Mouse (Mus musculus) heart, postnatal 10 days (tissue): Measurements from ENCODE around the gene Dennd4b. TPM values are rescaled to one million over a fixed set of nuclear protein-coding genes. Genes with fewer than 3 reads are reported as not detected.

Experiments used
- DNase-seq, 2 experiments: peaks; one replicate each; pipeline ENCODE4 v3.0.0; 2021
- intact Hi-C: fragments of 180-260 bp; cut with DNase I; formaldehyde crosslinking; loops from one replicate; pipeline ENCODE4 v1.15.1; 2025
- total RNA-seq, 2 experiments: library from RNA; stranded (reverse); gene quantifications; 2 replicates each; pipeline ENCODE4 v1.2.3; 2021

The Dennd4b gene
- 10 to 100 TPM; 16.8 to 19.7 TPM for total RNA-seq

DNA sequence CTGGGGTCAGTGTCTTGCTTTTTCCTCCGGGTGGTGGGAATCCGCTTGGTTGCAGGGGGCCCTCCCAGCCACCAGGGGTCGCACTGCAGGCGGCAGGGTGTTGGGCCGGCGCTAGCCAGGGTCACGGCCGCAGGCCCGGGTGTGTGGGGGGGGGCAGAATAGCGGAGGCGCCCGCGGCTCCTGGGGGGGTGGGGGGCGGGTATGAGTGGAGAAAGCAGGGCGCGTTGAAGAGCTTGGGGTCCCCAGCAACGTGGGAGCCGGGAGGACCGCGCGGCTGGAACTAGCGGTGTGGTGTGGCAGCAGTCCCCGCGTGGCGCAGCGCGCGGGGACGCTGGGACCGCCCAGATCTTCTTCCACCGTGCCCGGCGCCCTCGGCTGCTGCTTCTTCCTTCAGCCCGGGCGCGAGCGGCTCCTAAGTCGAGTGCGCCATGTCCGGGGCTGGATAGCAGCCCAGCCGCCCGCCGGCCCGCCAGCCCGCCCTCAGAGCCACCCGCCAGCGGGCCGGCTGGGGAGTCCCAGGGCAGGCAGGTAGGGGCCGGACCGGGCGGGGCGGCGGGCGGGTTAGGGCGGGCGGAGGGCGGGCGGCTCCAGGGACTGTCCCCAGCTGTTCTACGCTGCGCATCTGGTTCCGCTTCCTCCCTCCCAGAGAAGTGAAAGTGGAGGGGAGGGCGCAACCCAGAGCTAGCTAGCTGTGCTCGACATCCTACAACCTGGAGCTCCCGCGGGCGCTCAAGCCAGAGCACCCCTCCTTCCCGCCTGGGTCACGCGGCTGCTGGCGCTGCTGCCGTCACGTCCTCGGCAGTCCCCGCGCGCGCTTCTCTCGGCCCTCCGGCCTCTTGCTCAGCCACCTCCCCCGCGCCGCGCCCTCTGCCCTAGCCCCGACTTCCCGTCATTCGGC is at the start of gene Dennd4b:
Gene Dennd4b (plus strand): TSS at position 152 of the 898 bp plus-strand sequence.
- intact Hi-C loops = loop anchor here (1.0 kb wide), 2 partner anchors 27 to 108 kb away; no protein-coding TSS in a partner anchor
- peak; percentile 94 to 97 for DNase-seq

DNA sequence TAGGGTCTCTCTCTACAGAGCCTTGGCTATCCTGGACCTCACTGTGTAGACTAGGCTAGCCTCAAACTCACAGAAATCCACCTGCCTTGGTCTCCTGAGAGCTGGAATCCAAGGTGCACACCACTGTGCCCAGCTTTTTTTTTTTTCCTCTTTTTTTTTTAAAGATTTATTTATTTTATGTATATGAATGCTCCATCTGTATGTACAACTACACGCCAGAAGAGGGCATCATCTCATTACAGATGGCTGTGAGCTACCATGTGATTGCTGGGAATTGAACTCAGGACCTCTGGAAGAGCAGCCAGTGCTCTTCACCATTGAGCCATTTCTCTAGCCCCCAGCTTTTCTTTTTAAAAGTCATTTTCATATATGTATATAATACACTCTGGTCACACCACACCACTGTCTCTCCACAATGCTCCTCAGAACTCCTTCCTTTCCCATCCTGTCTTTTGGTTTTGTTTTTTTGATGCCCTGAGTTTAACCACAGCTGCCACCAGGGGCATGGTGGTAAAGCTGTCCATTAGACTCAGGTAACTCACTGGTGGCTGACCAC is 49.1 kb upstream of the Dennd4b start:
- intact Hi-C loops = no loop called here
- DNase-seq = no peak

DNA sequence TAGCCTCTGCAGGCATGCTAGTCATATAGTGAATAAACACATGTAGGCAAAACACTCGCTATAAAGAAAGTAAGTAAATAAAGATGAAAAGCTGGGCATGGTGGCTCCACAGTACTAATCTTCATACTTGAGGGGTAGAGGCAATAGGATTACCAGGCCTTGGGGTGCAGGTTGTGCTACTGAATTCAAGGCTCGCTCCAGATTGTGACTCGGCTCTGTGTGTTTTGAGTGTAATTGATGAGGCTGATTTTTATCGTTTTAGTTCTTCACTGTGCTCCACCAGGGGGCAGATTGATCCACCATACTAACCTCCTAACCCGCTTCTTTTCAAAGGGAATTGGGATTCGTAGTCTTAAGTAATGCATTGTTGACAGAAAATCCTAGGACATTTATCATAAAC is 44.9 kb upstream of the Dennd4b start:
- DNase-seq = peak; percentile 54 to 67
- intact Hi-C loops = loop anchor here (1.0 to 2.0 kb wide), 3 partner anchors 27 to 153 kb away; no protein-coding TSS in a partner anchor

DNA sequence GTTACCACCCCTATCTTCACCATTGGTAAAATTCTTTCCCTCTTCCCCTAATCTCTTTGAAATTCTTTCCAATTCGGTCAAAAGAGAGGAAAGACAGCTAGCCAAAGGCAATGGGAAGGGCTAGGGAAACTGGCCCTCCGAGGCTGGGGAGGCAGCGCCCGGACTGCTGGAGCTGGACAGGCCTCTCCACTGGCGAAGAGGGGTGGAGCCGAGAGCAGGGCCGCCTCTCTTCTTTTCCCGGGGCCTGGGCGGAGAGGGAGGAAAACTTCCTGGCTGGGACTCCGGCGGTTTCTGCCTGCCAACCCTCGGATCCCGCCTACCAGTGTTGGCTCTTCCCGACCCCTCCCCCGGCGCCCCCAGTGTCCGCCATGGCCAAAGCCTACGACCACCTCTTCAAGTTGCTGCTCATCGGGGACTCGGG is 44.4 kb upstream of the Dennd4b start:
- intact Hi-C loops = loop anchor here (1.0 to 2.0 kb wide), 3 partner anchors 26 to 153 kb away; no protein-coding TSS in a partner anchor
- peak; percentile 87 for DNase-seq

DNA sequence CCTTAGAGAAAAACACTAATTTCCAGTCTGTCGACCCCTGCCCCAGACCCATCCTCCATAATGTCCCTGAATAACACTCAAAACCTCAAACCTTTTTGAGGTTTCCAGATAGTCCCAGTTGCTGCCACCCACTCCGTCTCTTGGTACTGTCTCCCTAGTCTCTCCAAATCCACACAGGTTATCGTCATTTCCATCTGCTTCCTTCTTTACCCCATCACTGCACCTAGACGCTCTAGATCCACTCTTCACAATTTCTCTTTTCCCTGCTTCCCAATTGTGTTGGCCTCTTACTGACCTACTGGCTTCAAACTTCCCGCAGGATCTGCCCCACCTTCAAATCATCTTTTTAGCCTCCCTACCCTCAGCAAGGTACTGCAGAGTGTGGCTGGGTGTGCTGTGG is 43.9 kb upstream of the Dennd4b start:
- intact Hi-C loops = loop anchor here (2.0 kb wide), 2 partner anchors 26 to 36 kb away; no protein-coding TSS in a partner anchor
- peak in 1 of 2 experiments; percentile 12 for DNase-seq

GRCm38 (mm10) chr3:90222455-90222854 is 42.5 kb upstream of the Dennd4b start:
- intact Hi-C loops = no loop called here
- no peak for DNase-seq

GRCm38 (mm10) chr3:90222941-90223340 is 42.0 kb upstream of the Dennd4b start:
- no peak for DNase-seq
- intact Hi-C loops = no loop called here

DNA sequence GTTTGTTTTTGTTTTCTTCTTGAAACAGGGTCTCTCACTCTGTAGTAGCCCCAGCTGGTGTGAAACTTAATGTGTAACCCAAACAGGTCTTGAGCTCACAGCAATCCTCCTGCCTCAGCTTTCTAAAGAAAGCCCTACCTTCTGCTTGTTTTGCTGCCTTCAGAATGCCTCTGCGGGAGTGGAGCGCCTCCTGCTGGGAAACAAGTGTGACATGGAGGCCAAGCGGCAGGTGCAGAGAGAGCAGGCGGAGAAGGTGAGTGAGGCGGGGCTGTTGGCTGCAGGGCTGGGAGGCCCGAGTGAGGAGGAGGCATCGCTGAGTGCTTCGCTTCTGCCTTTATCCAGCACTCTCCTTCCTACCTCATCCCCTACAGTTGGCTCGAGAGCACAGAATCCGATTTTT is 40.7 kb upstream of the Dennd4b start:
- intact Hi-C loops = no loop called here
- no peak for DNase-seq

GRCm38 (mm10) chr3:90231075-90231474 is 33.9 kb upstream of the Dennd4b start:
- no peak for DNase-seq
- intact Hi-C loops = no loop called here

GRCm38 (mm10) chr3:90231507-90232333 is 33.3 kb upstream of the Dennd4b start, which contains the start of gene Jtb:
Jtb (plus strand) TSS chr3:90231597.
- intact Hi-C loops = loop anchor here (2.0 kb wide), 1 partner anchor 17 kb away; the partner anchor contains the start of gene Slc39a1
- DNase-seq = peak; percentile 95 to 96

DNA sequence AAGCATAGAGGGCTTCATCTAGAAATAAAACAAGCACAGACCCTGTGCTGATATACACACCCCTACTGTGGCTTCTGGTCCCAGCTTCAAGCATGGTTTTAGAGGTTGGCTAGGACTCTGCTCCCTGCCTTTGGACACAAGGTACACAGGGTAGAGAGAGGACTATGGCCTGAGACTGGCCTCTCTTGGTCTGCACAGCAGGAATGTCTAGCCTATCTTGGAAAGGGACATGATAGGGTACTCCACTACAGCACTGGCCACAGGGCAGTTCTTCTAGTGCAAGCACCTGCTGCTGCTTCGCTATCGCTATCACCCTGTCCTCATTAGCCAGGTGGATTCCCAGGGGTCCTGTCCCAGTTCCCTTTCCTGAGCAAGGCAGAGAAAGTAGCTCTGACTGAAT is 23.7 kb upstream of the Dennd4b start:
- DNase-seq = no peak
- intact Hi-C loops = no loop called here

- no peak for DNase-seq
- intact Hi-C loops = no loop called here
Measured at GRCm38 (mm10) chr3:90241669-90242358, 23.2 kb upstream of the Dennd4b start.

DNA sequence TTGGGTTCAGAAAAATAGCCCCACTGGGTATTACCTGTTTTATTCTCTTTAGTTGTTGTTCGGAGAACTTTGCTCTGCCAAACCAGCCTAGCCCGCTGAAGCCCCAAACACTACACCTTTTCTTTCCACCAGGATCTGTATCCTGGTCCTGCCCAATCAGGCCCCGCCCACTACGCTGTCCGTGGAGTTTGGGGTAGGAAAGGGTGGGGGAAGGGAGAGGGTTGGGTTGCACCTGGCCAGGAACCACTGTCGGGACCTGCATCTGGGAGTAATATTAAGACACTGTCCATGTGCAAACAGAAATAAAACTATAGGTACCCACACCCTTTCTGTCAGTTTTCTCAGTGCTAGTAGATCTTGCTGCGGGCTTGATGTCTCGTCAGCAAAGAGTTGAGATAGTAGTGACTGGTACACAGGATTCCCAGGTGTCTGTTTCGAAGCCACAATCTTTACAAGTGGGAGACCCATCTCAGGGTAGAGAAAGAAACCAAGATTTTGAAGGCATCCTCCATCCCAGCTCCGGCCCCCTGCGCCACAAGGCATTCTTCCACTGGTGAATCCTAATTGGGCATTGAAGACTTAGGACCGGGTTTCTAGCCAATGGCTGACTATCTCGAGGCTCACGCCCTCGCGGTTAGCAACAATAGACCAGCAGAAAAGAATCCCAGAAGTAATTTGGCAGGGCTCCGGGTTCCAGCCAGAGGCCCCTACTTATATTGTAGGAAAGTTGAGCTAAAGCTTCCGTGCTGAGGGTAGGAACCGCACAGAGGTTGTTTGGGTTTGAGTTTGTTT is 21.8 kb upstream of the Dennd4b start, which contains the start of gene Creb3l4:
Gene Creb3l4 (minus strand): TSS at position 529 of the 792 bp plus-strand sequence.
- intact Hi-C loops = no loop called here
- DNase-seq = peak; percentile 68 to 75

- intact Hi-C loops = no loop called here
- no peak for DNase-seq
Measured at GRCm38 (mm10) chr3:90245406-90245805, 19.6 kb upstream of the Dennd4b start.

DNA sequence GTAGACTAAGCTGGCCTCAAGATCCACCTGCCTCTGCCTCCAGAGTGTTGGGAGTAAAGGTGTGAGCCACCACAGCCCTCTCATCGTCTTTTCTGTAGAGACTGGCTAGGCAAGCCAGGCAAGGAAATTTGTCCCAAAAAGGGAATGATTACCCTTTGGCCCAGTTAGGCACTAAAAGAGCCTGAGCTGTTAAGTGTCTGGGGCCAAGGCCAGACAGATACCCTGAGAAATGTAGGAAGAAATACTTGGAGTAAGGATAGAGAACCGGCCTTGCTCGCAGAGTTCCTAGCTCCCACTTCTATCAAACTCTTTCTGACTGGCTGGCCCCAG is 17.4 kb upstream of the Dennd4b start:
- intact Hi-C loops = loop anchor here (2.0 kb wide), 1 partner anchor 27 kb away; no protein-coding TSS in a partner anchor
- no peak for DNase-seq

- peak; percentile 96 to 97 for DNase-seq
- intact Hi-C loops = loop anchor here (2.0 kb wide), 2 partner anchors 15 to 27 kb away; no protein-coding TSS in a partner anchor
Measured at GRCm38 (mm10) chr3:90247960-90248745, 16.8 kb upstream of the Dennd4b start, which contains the start of gene Slc39a1. Slc39a1 (plus strand) TSS chr3:90248172.

GRCm38 (mm10) chr3:90248746-90249100 is 16.3 kb upstream of the Dennd4b start:
- peak; percentile 68 to 69 for DNase-seq
- intact Hi-C loops = loop anchor here (2.0 kb wide), 1 partner anchor 16 kb away; no protein-coding TSS in a partner anchor

DNA sequence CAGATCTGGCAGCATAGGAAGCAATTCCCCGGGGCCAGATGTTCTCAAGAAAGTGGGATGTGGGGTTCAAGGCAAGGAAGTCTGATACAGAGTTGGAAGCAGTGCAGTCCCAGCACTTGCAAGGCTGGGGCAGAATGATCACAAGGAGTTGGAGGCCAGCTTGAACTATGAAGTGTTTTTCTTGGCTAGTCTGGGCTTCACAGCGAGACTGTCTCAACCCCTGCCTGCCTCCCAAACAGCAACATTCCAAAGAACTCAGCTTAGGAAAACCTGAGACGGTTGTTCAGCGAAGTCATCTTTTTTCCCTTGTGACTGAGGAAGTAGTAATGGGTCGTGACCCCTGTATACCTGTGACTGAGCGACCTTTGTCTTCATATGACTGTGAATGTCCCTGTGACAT is 14.2 kb upstream of the Dennd4b start:
- intact Hi-C loops = no loop called here
- DNase-seq = peak in 1 of 2 experiments; percentile 19
